Mouse (Mus musculus) ES-Bruce4 (cell line): Measurements from ENCODE around the gene Cdc14a. TPM values are rescaled to one million over a fixed set of nuclear protein-coding genes. Genes with fewer than 3 reads are reported as not detected.
A peak's percentile ranks its signal among the peaks of the same experiment; 100 is the strongest.

ENCODE experiments used
- H3K27ac ChIP-seq: 2 replicates; pipeline ENCODE4 v1.5.1; 2012; ENCODE audit warnings: low read length, inconsistent platforms; ENCODE audit not compliant: insufficient read depth
- H3K27me3 ChIP-seq: 2 replicates; pipeline ENCODE4 v1.6.1; 2012; ENCODE audit warnings: mild to moderate bottlenecking, low read length, inconsistent platforms; ENCODE audit not compliant: control insufficient read depth, poor library complexity, insufficient read depth, severe bottlenecking
- H3K36me3 ChIP-seq: 2 replicates; pipeline ENCODE4 v1.6.1; 2012; ENCODE audit warnings: inconsistent platforms, mild to moderate bottlenecking, low read length, moderate library complexity; ENCODE audit not compliant: control insufficient read depth, poor library complexity, insufficient read depth, severe bottlenecking
- H3K4me1 ChIP-seq: one replicate; pipeline ENCODE4 v1.8.1; 2011; ENCODE audit warnings: low read length; ENCODE audit not compliant: control insufficient read depth, insufficient read depth
- H3K4me3 ChIP-seq: 2 replicates; pipeline ENCODE4 v1.5.1; 2011; ENCODE audit warnings: low read depth, mild to moderate bottlenecking, low read length
- H3K9ac ChIP-seq: 2 replicates; pipeline ENCODE4 v1.6.1; 2012; ENCODE audit warnings: low read depth, mild to moderate bottlenecking, inconsistent platforms; ENCODE audit not compliant: poor library complexity, severe bottlenecking
- H3K9me3 ChIP-seq: replicated peaks from 2 replicates; pipeline ENCODE4 v1.6.1; 2012; ENCODE audit warnings: mild to moderate bottlenecking, low read length, inconsistent platforms; ENCODE audit not compliant: control insufficient read depth, poor library complexity, insufficient read depth, severe bottlenecking
- CTCF ChIP-seq: IDR thresholded peaks from one replicate; pipeline ENCODE4 v1.8.1; 2011; ENCODE audit warnings: low read depth, low read length
- EP300 ChIP-seq: IDR thresholded peaks from 2 replicates; pipeline ENCODE4 v1.6.1; 2011; ENCODE audit warnings: low read depth, low read length; ENCODE audit not compliant: insufficient read depth
- POLR2A ChIP-seq: IDR thresholded peaks from one replicate; pipeline ENCODE4 v1.8.1; 2011; ENCODE audit warnings: low read length; ENCODE audit not compliant: insufficient read depth
- polyA plus RNA-seq: library from polyadenylated mRNA; stranded (reverse); fragments of >200 nt; gene quantifications from 2 replicates; pipeline ENCODE4 v1.2.4, GENCODE M21; 2011; ENCODE audit warnings: low read depth; ENCODE audit not compliant: missing spikeins, insufficient read depth, insufficient read length

Cdc14a gene
- polyA plus RNA-seq, 1 experiment, result 3.6 TPM

- Histone ChIP-seq H3K9ac (no peak overlapping the region), H3K9me3 (no peaks in the 10 kb centered on the region), H3K27ac (no peak overlapping the region), H3K27me3 (no peaks in the 10 kb centered on the region), H3K36me3 (no peaks in the 10 kb centered on the region), H3K4me1 (no peaks in the 10 kb centered on the region), H3K4me3 (no peak overlapping the region)
- TF ChIP-seq CTCF (peak; percentile 10), POLR2A (no peak)
Observed at GRCm38 (mm10) chr3:116304800-116305753, 118.8 kb downstream of the Cdc14a start.

- Histone ChIP-seq H3K27me3 (no peaks in the 10 kb centered on the region), H3K36me3 (no peaks in the 10 kb centered on the region)
Observed at GRCm38 (mm10) chr3:116302581-116302980, 121.3 kb downstream of the Cdc14a start.

GRCm38 (mm10) chr3:116301754-116302153, 122.1 kb downstream of the Cdc14a start:
- Histone ChIP-seq H3K27me3 (no peaks in the 10 kb centered on the region), H3K36me3 (no peaks in the 10 kb centered on the region), H3K4me3 (no peak overlapping the region), H3K27ac (no peak overlapping the region), H3K9me3 (no peaks in the 10 kb centered on the region), H3K4me1 (no peaks in the 10 kb centered on the region), H3K9ac (no peak overlapping the region)
- TF ChIP-seq POLR2A, result no peak
- no peak for TF ChIP-seq CTCF
- no peak for TF ChIP-seq EP300

More at GRCm38 (mm10) chr3:116302581-116302980, 121.3 kb downstream of the Cdc14a start:
- H3K4me1 ChIP-seq, result no peaks in the 10 kb centered on the region
- no peak overlapping the region for H3K9ac ChIP-seq
- TF ChIP-seq EP300, result no peak
- no peak for TF ChIP-seq CTCF
- TF ChIP-seq POLR2A, result no peak
- H3K4me3 ChIP-seq, result no peak overlapping the region
- H3K9me3 ChIP-seq, result no peaks in the 10 kb centered on the region
- H3K27ac ChIP-seq, result no peak overlapping the region

- no peaks in the 10 kb centered on the region for H3K27me3 ChIP-seq
- H3K4me3 ChIP-seq, result no peak overlapping the region
- H3K36me3 ChIP-seq, result no peaks in the 10 kb centered on the region
- TF ChIP-seq EP300 (no peak), CTCF (no peak), POLR2A (no peak)
- no peak overlapping the region for H3K9ac ChIP-seq
- H3K27ac ChIP-seq, result no peak overlapping the region
- no peaks in the 10 kb centered on the region for H3K4me1 ChIP-seq
- H3K9me3 ChIP-seq, result no peaks in the 10 kb centered on the region
Observed at GRCm38 (mm10) chr3:116298727-116299126, 125.1 kb downstream of the Cdc14a start.

GRCm38 (mm10) chr3:116298003-116298402, 125.8 kb downstream of the Cdc14a start:
- no peaks in the 10 kb centered on the region for H3K9me3 ChIP-seq
- no peak overlapping the region for H3K27ac ChIP-seq
- no peak overlapping the region for H3K9ac ChIP-seq
- no peaks in the 10 kb centered on the region for H3K4me1 ChIP-seq
- no peak overlapping the region for H3K4me3 ChIP-seq
- no peaks in the 10 kb centered on the region for H3K36me3 ChIP-seq
- TF ChIP-seq CTCF, result no peak
- TF ChIP-seq POLR2A, result no peak
- no peak for TF ChIP-seq EP300
- no peaks in the 10 kb centered on the region for H3K27me3 ChIP-seq

GRCm38 (mm10) chr3:116297170-116297569, 126.7 kb downstream of the Cdc14a start:
- Histone ChIP-seq H3K36me3 (no peaks in the 10 kb centered on the region), H3K9ac (no peak overlapping the region), H3K4me3 (no peak overlapping the region), H3K27me3 (no peaks in the 10 kb centered on the region), H3K9me3 (no peaks in the 10 kb centered on the region), H3K27ac (no peak overlapping the region), H3K4me1 (no peaks in the 10 kb centered on the region)
- TF ChIP-seq CTCF, result no peak
